Mouse (Mus musculus) hindbrain, embryonic 13.5 days (tissue): ENCODE results near the gene Plppr3. TPM values are rescaled to one million over a fixed set of nuclear protein-coding genes. Genes with fewer than 3 reads are reported as not detected.

Experiments
- ATAC-seq: fragments of 200-750 bp; cut with Nextera tagmentation; 2 replicates; pipeline ENCODE4 v1.8.0; 2017; ENCODE audit warnings: moderate TSS enrichment; ENCODE audit not compliant: low FRiP score
- H3K27ac ChIP-seq: fragments of 300-500 bp; sonication (generic); 2 replicates; pipeline ENCODE4 v1.5.1; 2015; ENCODE audit warnings: inconsistent platforms, mild to moderate bottlenecking, moderate library complexity
- H3K27me3 ChIP-seq: fragments of 300-500 bp; sonication (generic); 2 replicates; pipeline ENCODE4 v1.6.1; 2015; ENCODE audit warnings: mild to moderate bottlenecking, inconsistent platforms
- H3K36me3 ChIP-seq: fragments of 300-500 bp; sonication (generic); 2 replicates; pipeline ENCODE4 v1.6.1; 2015; ENCODE audit warnings: mild to moderate bottlenecking, inconsistent platforms
- H3K4me1 ChIP-seq: fragments of 300-500 bp; sonication (generic); replicated peaks from 2 replicates; pipeline ENCODE4 v1.6.1; 2015; ENCODE audit warnings: inconsistent platforms
- H3K4me2 ChIP-seq: fragments of 300-500 bp; sonication (generic); 2 replicates; pipeline ENCODE4 v1.6.1; 2015; ENCODE audit warnings: inconsistent platforms, mild to moderate bottlenecking, moderate library complexity
- H3K4me3 ChIP-seq: fragments of 300-500 bp; sonication (generic); 2 replicates; pipeline ENCODE4 v1.5.1; 2015; ENCODE audit warnings: mild to moderate bottlenecking, inconsistent platforms
- H3K9ac ChIP-seq: fragments of 300-500 bp; sonication (generic); 2 replicates; pipeline ENCODE4 v1.6.1; 2015; ENCODE audit warnings: mild to moderate bottlenecking, inconsistent platforms
- H3K9me3 ChIP-seq: fragments of 300-500 bp; sonication (generic); 2 replicates; pipeline ENCODE4 v1.6.1; 2016; ENCODE audit warnings: inconsistent platforms
- WGBS: fragments of 180-500 bp; shearing (Covaris S2); methylation state at CpG from one replicate; pipeline ENCODE4 v1.1.7; 2015; 5-methylcytosine and 5-hydroxymethylcytosine counted together
- polyA plus RNA-seq: library from polyadenylated mRNA; unstranded; fragments of >200 nt; fragmentation: Nextera tagmentation; extraction: Ambion mirVana; gene quantifications from 2 replicates; pipeline ENCODE4 v1.2.1, GENCODE M21; 2015

The Plppr3 gene
- polyA plus RNA-seq, 1 experiment from 2014 or later: 396 TPM

- peak within 1 kb of the TSS; percentile 100 for H3K4me3 ChIP-seq
- no peaks in the 10 kb centered on the region for H3K27me3 ChIP-seq
- no peaks in the 10 kb centered on the region for H3K9me3 ChIP-seq
- H3K4me1 ChIP-seq: peaks cover 66% of the 10 kb centered on the region
- ATAC-seq: peak; percentile 94
- H3K27ac ChIP-seq: peak within 1 kb of the TSS; percentile 100
- peaks cover 23% of the 10 kb centered on the region for H3K36me3 ChIP-seq
- WGBS: under 1% methylated on average over 75 of the region's 75 CpGs
- peak within 1 kb of the TSS; percentile 95 for H3K4me2 ChIP-seq
- H3K9ac ChIP-seq: peak within 1 kb of the TSS; percentile 99
These were observed 20.3 kb downstream of the Plppr3 start, which contains the start of gene Ptbp1 for GRCm38 (mm10) chr10:79853860-79854795. TSS of gene Ptbp1 (plus strand) at chr10:79854427.

GRCm38 (mm10) chr10:79853392-79853791 is 21.0 kb downstream of the Plppr3 start:
- H3K4me3 ChIP-seq: peak overlapping the region; percentile 100
- peak overlapping the region; percentile 82 for H3K9ac ChIP-seq
- H3K4me2 ChIP-seq: peak overlapping the region; percentile 69
- WGBS: 2% methylated on average over 15 of the region's 15 CpGs
- H3K4me1 ChIP-seq: peaks cover 58% of the 10 kb centered on the region
- no peaks in the 10 kb centered on the region for H3K27me3 ChIP-seq
- H3K36me3 ChIP-seq: peaks cover 17% of the 10 kb centered on the region
- no peaks in the 10 kb centered on the region for H3K9me3 ChIP-seq
- 0 out of 2 replicates have a peak, but pooled peaks have one; percentile 5 for ATAC-seq
- peak overlapping the region; percentile 100 for H3K27ac ChIP-seq

- WGBS: 21% methylated on average over 8 of the region's 8 CpGs
- peak overlapping the region; percentile 82 for H3K9ac ChIP-seq
- H3K9me3 ChIP-seq: no peaks in the 10 kb centered on the region
- peak overlapping the region; percentile 100 for H3K27ac ChIP-seq
- ATAC-seq: no peak
- peaks cover 57% of the 10 kb centered on the region for H3K4me1 ChIP-seq
- H3K4me2 ChIP-seq: peak overlapping the region; percentile 69
- H3K27me3 ChIP-seq: no peaks in the 10 kb centered on the region
- H3K4me3 ChIP-seq: peak overlapping the region; percentile 100
- H3K36me3 ChIP-seq: peaks cover 14% of the 10 kb centered on the region
These were observed 21.6 kb downstream of the Plppr3 start for GRCm38 (mm10) chr10:79852827-79853226.

GRCm38 (mm10) chr10:79852107-79852789 is 22.2 kb downstream of the Plppr3 start:
- peaks cover 52% of the 10 kb centered on the region for H3K4me1 ChIP-seq
- no peaks in the 10 kb centered on the region for H3K27me3 ChIP-seq
- peak overlapping the region; percentile 100 for H3K4me3 ChIP-seq
- peak overlapping the region; percentile 100 for H3K27ac ChIP-seq
- ATAC-seq: no peak
- peaks cover 9% of the 10 kb centered on the region for H3K36me3 ChIP-seq
- peak overlapping the region; percentile 69 for H3K4me2 ChIP-seq
- H3K9ac ChIP-seq: peak overlapping the region; percentile 82
- WGBS: 61% methylated on average over 9 of the region's 9 CpGs
- H3K9me3 ChIP-seq: no peaks in the 10 kb centered on the region

- no peaks in the 10 kb centered on the region for H3K9me3 ChIP-seq
- no peaks in the 10 kb centered on the region for H3K27me3 ChIP-seq
- H3K4me1 ChIP-seq: peaks cover 47% of the 10 kb centered on the region
- WGBS: 78% methylated on average over 3 of the region's 3 CpGs
- H3K4me3 ChIP-seq: no peak overlapping the region
- ATAC-seq: no peak
- peak overlapping the region; percentile 100 for H3K27ac ChIP-seq
- H3K9ac ChIP-seq: peak overlapping the region; percentile 82
- H3K36me3 ChIP-seq: peaks cover 4% of the 10 kb centered on the region; the same call in 1 of the 2 replicates
- peak overlapping the region; percentile 69 for H3K4me2 ChIP-seq
These were observed 22.8 kb downstream of the Plppr3 start for GRCm38 (mm10) chr10:79851653-79852052.

- no peak overlapping the region for H3K9ac ChIP-seq
- no peak overlapping the region for H3K4me3 ChIP-seq
- no peaks in the 10 kb centered on the region for H3K36me3 ChIP-seq
- H3K27ac ChIP-seq: no peak overlapping the region
- no peak overlapping the region for H3K4me2 ChIP-seq
- no peak for ATAC-seq
- WGBS: 89% methylated on average over 8 of the region's 8 CpGs
- H3K27me3 ChIP-seq: no peaks in the 10 kb centered on the region
- H3K9me3 ChIP-seq: no peaks in the 10 kb centered on the region
- H3K4me1 ChIP-seq: peaks cover 32% of the 10 kb centered on the region
These were observed 24.3 kb downstream of the Plppr3 start for GRCm38 (mm10) chr10:79849941-79850628.

- Histone ChIP-seq H3K9ac (no peak overlapping the region), H3K4me2 (no peak overlapping the region), H3K27ac (no peak overlapping the region), H3K36me3 (no peaks in the 10 kb centered on the region), H3K27me3 (no peaks in the 10 kb centered on the region), H3K4me1 (peaks cover 29% of the 10 kb centered on the region), H3K9me3 (no peaks in the 10 kb centered on the region), H3K4me3 (no peak overlapping the region)
- WGBS: 60% methylated on average over 5 of the region's 5 CpGs
- ATAC-seq: no peak
These were observed 27.9 kb downstream of the Plppr3 start for GRCm38 (mm10) chr10:79846553-79846952.

GRCm38 (mm10) chr10:79843476-79843875 is 31.0 kb downstream of the Plppr3 start:
- ATAC-seq: no peak

GRCm38 (mm10) chr10:79842322-79842721 is 32.1 kb downstream of the Plppr3 start:
- no peak overlapping the region for H3K9ac ChIP-seq
- no peak overlapping the region for H3K27ac ChIP-seq
- no peak overlapping the region for H3K4me3 ChIP-seq
- no peaks in the 10 kb centered on the region for H3K36me3 ChIP-seq
- ATAC-seq: no peak
- H3K9me3 ChIP-seq: no peaks in the 10 kb centered on the region
- H3K4me1 ChIP-seq: peaks cover 29% of the 10 kb centered on the region
- H3K27me3 ChIP-seq: no peaks in the 10 kb centered on the region
- 76% methylated on average over 3 of the region's 3 CpGs for WGBS
- no peak overlapping the region for H3K4me2 ChIP-seq

More at GRCm38 (mm10) chr10:79843476-79843875, 31.0 kb downstream of the Plppr3 start:
- 52% methylated on average over 6 of the region's 6 CpGs for WGBS
- Histone ChIP-seq H3K9ac (no peak overlapping the region), H3K4me2 (no peak overlapping the region), H3K36me3 (no peaks in the 10 kb centered on the region), H3K27me3 (no peaks in the 10 kb centered on the region), H3K4me3 (no peak overlapping the region), H3K4me1 (peaks cover 34% of the 10 kb centered on the region), H3K9me3 (no peaks in the 10 kb centered on the region), H3K27ac (no peak overlapping the region)

- peak overlapping the region; percentile 75 for H3K27ac ChIP-seq
- under 1% methylated on average over 24 of the region's 24 CpGs for WGBS
- ATAC-seq: peak; percentile 80
- H3K36me3 ChIP-seq: no peaks in the 10 kb centered on the region
- H3K4me3 ChIP-seq: peak overlapping the region; percentile 31
- peaks cover 3% of the 10 kb centered on the region; the same call in 1 of the 2 replicates for H3K9me3 ChIP-seq
- H3K27me3 ChIP-seq: no peaks in the 10 kb centered on the region
- H3K4me2 ChIP-seq: peak overlapping the region; percentile 57
- peak overlapping the region; percentile 67 for H3K9ac ChIP-seq
- peaks cover 29% of the 10 kb centered on the region for H3K4me1 ChIP-seq
These were observed 33.5 kb downstream of the Plppr3 start for GRCm38 (mm10) chr10:79840644-79841551.

- WGBS: 88% methylated on average over 3 of the region's 3 CpGs
- Histone ChIP-seq H3K27ac (peak overlapping the region; percentile 75; the same call in 1 of the 2 replicates), H3K27me3 (no peaks in the 10 kb centered on the region), H3K9me3 (peaks cover 3% of the 10 kb centered on the region; the same call in 1 of the 2 replicates), H3K4me2 (peak overlapping the region; percentile 57; the same call in 1 of the 2 replicates), H3K4me3 (no peak overlapping the region), H3K9ac (no peak overlapping the region), H3K4me1 (peaks cover 29% of the 10 kb centered on the region), H3K36me3 (no peaks in the 10 kb centered on the region)
- no peak for ATAC-seq
These were observed 34.3 kb downstream of the Plppr3 start for GRCm38 (mm10) chr10:79840091-79840490.
